Mouse (Mus musculus) ES-E14 (cell line): Measurements from ENCODE around the gene Hpn. TPM values are rescaled to one million over a fixed set of nuclear protein-coding genes. Genes with fewer than 3 reads are reported as not detected.

ENCODE experiments used
- DNase-seq: peaks from one replicate; pipeline ENCODE4 v3.0.0-alpha.2; 2013; ENCODE audit warnings: low read depth, low spot score
- H3K27ac ChIP-seq: 2 replicates; pipeline ENCODE4 v1.5.1; 2012; ENCODE audit warnings: low read depth, mild to moderate bottlenecking, low read length, moderate library complexity, mixed read lengths; ENCODE audit not compliant: poor library complexity, insufficient read depth, severe bottlenecking
- H3K36me3 ChIP-seq: 2 replicates; pipeline ENCODE4 v1.6.1; 2012; ENCODE audit warnings: mild to moderate bottlenecking, low read length, moderate library complexity, mixed read lengths; ENCODE audit not compliant: control insufficient read depth, poor library complexity, insufficient read depth, severe bottlenecking
- H3K4me1 ChIP-seq, 2 experiments: fragments of 150-350 bp in 1 of 2; sonication (generic) in 1 of 2; 2 replicates each; pipeline ENCODE4 v1.6.1; 2012; ENCODE audit warnings: low read length in 2 of 2, mild to moderate bottlenecking in 1 of 2, mixed read lengths in 1 of 2; ENCODE audit not compliant: control insufficient read depth in 2 of 2, insufficient read depth in 2 of 2, poor library complexity in 1 of 2
- H3K4me3 ChIP-seq, 2 experiments: fragments of 150-350 bp in 1 of 2; sonication (generic) in 1 of 2; 2 replicates each; pipeline ENCODE4 v1.5.1; 2012; ENCODE audit warnings: low read length in 2 of 2, low read depth in 1 of 2, mild to moderate bottlenecking in 1 of 2, mixed read lengths in 1 of 2; ENCODE audit not compliant: insufficient read depth in 1 of 2, poor library complexity in 1 of 2, severe bottlenecking in 1 of 2
- H3K9ac ChIP-seq: 2 replicates; pipeline ENCODE4 v1.6.1; 2012; ENCODE audit warnings: low read depth, mild to moderate bottlenecking, low read length, mixed read lengths; ENCODE audit not compliant: poor library complexity, insufficient read depth, severe bottlenecking
- H3K9me3 ChIP-seq: fragments of 150-350 bp; sonication (generic); 2 replicates; pipeline ENCODE4 v1.6.1; 2012; ENCODE audit warnings: low read depth, mild to moderate bottlenecking, low read length; ENCODE audit not compliant: control insufficient read depth, insufficient read depth
- CHD2 ChIP-seq: IDR thresholded peaks from 2 replicates; pipeline ENCODE4 v1.6.1; 2014; ENCODE audit warnings: mild to moderate bottlenecking, low read depth, low read length, inconsistent platforms
- HCFC1 ChIP-seq: IDR thresholded peaks from 2 replicates; pipeline ENCODE4 v1.6.1; 2012; ENCODE audit warnings: low read length, inconsistent platforms, borderline replicate concordance; ENCODE audit not compliant: insufficient read depth
- MAFK ChIP-seq: IDR thresholded peaks from 2 replicates; pipeline ENCODE4 v1.6.1; 2014; ENCODE audit warnings: mild to moderate bottlenecking, low read depth, low read length, inconsistent platforms; ENCODE audit not compliant: insufficient read depth
- ZC3H11A ChIP-seq: IDR thresholded peaks from 2 replicates; pipeline ENCODE4 v1.6.1; 2012; ENCODE audit warnings: low read depth, mild to moderate bottlenecking, inconsistent platforms, low read length, borderline replicate concordance
- ZNF384 ChIP-seq: IDR thresholded peaks from 2 replicates; pipeline ENCODE4 v1.6.1; 2012; ENCODE audit warnings: low read depth, low read length, inconsistent platforms
- in situ Hi-C, 2 experiments: fragments of 600-800 bp; cut with MboI; formaldehyde crosslinking; loops; one replicate each; pipeline ENCODE4 v1.15.1; 2025; ENCODE audit warnings: low sequenced_read_pairs in 2 of 2, inconsistent platforms in 1 of 2; ENCODE audit not compliant: unreplicated experiment in 2 of 2
- total RNA-seq: library from RNA; depleted of rRNA; stranded (reverse); fragments of 300-350 nt; gene quantifications from 2 replicates; pipeline ENCODE4 v1.2.3, GENCODE M21; 2012

The Hpn gene
- total RNA-seq, 1 experiment: 14.5 TPM

DNA sequence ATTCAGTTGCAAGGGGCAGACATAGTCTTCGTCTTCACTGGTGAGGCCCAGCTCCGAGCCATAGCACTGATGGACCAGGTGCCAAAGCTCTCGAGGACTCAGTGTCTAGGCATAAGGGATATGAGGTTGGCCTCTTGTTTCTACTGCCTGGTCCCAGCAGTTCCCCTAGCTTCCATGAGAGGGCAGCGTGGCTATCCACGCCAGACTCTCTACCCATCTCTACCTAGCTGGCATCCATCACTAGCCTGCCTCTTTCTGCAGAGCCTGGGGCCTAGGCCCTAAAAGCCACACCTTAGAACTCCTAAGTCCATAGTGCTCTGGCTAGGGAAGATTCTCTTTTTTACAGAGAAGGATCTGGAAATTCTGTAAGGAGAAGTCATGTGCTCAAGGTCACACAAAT is 24.7 kb upstream of the Hpn start:
- TF ChIP-seq MAFK (no peak), ZC3H11A (no peak), ZNF384 (no peak), HCFC1 (no peak), CHD2 (no peak)
- in situ Hi-C loops: no loop called here
- Histone ChIP-seq H3K27ac (no peak overlapping the region), H3K36me3 (peaks cover 72% of the 10 kb centered on the region), H3K4me1 (no peaks in the 10 kb centered on the region), H3K4me3 (no peak overlapping the region), H3K9ac (no peak overlapping the region), H3K9me3 (no peaks in the 10 kb centered on the region)
- DNase-seq: no peak

DNA sequence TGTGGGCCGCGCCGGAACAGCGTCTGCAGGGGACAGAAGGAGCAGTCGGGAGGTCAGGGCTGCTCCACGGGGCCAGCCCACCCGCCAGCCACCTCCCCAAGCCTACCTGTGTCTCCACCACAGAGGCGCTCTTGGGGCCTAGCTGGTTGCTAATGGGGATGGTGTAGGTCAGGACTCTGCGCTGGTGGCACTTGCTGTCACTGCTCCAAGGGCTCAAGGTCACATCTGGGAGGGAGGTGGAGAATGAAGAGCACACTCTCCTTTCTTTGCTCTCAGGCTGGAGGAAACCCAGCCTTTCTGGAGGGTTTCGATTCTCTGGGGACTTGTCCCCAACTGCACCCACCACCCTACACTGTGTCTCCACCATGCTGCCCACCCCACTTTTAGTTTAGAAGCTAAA is 20.6 kb upstream of the Hpn start:
- in situ Hi-C loops: no loop called here
- Histone ChIP-seq H3K9me3 (no peaks in the 10 kb centered on the region), H3K36me3 (peaks cover 75% of the 10 kb centered on the region), H3K27ac (no peak overlapping the region), H3K4me3 (no peak overlapping the region), H3K9ac (no peak overlapping the region), H3K4me1 (no peaks in the 10 kb centered on the region)
- DNase-seq: no peak
- no peak for TF ChIP-seq ZNF384
- no peak for TF ChIP-seq CHD2
- no peak for TF ChIP-seq MAFK
- no peak for TF ChIP-seq HCFC1
- no peak for TF ChIP-seq ZC3H11A

DNA sequence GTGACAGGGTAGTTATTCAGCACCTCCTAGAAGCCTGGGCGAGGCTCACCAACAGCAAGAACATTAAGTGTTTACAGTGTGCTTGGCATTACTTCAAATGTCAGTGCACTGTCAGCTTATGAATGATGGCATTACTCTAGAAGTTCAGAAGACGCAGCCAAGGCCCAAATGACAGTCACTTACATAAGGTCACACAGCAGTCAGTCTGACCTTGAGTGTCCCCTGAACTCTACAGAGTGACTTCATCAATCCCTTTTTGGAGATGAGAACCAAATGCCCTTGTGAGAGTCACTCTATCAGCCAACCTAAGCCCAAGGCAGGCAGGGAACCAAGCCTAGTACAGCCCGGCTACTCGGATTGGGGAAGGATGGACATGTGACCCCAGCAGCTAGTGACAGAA is 16.8 kb upstream of the Hpn start:
- in situ Hi-C loops: no loop called here
- no peak for TF ChIP-seq MAFK
- no peak for TF ChIP-seq HCFC1
- no peak for TF ChIP-seq ZC3H11A
- no peak for TF ChIP-seq CHD2
- TF ChIP-seq ZNF384: no peak
- Histone ChIP-seq H3K4me3 (no peak overlapping the region), H3K27ac (no peak overlapping the region), H3K9ac (no peak overlapping the region), H3K36me3 (peaks cover 52% of the 10 kb centered on the region), H3K4me1 (peaks cover 0 to 3% of the 10 kb centered on the region in 2 experiments; a peak in 1 of 4 replicates), H3K9me3 (no peaks in the 10 kb centered on the region)
- DNase-seq: no peak

DNA sequence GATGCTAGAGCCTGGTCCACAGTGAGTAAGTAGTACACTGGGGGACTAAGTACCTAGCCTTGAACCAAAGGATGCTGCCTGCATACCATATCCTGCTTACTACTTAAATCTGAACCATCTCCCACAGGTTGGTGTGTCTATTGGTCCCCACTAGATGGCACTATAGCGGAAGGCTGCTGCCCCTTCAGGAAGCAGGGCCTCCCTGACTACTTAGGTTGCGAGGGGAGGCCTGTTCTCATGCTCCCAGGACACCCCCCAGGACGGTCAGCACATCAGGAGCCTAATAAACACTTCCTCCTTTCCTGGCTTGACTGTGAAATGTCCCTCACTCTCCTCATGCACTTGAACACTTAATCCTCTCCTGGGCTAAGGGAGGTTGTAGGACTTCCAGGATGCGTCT is 15.8 kb upstream of the Hpn start:
- DNase-seq: no peak
- Histone ChIP-seq H3K9ac (no peak overlapping the region), H3K27ac (no peak overlapping the region), H3K9me3 (no peaks in the 10 kb centered on the region), H3K4me3 (no peak overlapping the region), H3K36me3 (peaks cover 44% of the 10 kb centered on the region), H3K4me1 (peaks cover 0 to 3% of the 10 kb centered on the region in 2 experiments; a peak in 1 of 4 replicates)
- in situ Hi-C loops: no loop called here
- no peak for TF ChIP-seq HCFC1
- 0 out of 2 replicates have a peak, but pooled peaks have one; percentile 18 for TF ChIP-seq ZC3H11A

DNA sequence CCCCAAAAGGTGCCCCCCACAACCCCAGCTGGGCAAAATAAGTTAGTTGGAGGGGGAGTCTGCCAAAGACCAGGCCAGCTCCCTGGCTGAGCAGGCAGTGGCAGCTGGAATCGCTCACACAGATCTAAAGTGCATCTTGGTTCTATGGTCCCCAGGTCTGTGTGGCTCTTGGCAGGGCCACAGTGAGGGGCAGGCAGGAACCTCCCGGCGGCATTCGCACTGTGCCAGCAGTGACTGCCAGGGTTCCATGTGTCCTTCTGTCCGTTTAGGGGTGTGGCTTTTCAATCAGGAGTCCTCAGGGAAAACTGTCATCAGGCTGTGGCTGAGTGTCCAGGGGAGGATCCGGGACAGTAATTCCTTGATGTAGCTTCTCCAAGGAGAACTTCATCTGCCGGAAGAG is 15.1 kb upstream of the Hpn start:
- Histone ChIP-seq H3K4me1 (peaks cover 0 to 3% of the 10 kb centered on the region in 2 experiments; a peak in 1 of 4 replicates), H3K9ac (no peak overlapping the region), H3K4me3 (no peak overlapping the region), H3K27ac (no peak overlapping the region), H3K36me3 (peaks cover 38% of the 10 kb centered on the region), H3K9me3 (no peaks in the 10 kb centered on the region)
- in situ Hi-C loops: no loop called here
- DNase-seq: no peak
- TF ChIP-seq HCFC1: no peak
- TF ChIP-seq CHD2: no peak
- TF ChIP-seq ZNF384: no peak
- no peak for TF ChIP-seq MAFK
- no peak for TF ChIP-seq ZC3H11A
